Mouse (Mus musculus) cerebellum, adult 2 months (tissue): ENCODE measurements at regions not wholly inside any gene's neighbourhood (a gene's known extent, or its start where the extent isn't known, plus 50 kb on each side); places are given as distances from the start of the nearest gene placed in this dataset.

Experiments
- CTCF ChIP-seq: fragments of 200-500 bp; IDR thresholded peaks from 2 replicates; pipeline ENCODE4 v1.5.1; 2011; ENCODE audit warnings: low read depth, mild to moderate bottlenecking, control low read depth, low read length, moderate library complexity, borderline replicate concordance; ENCODE audit not compliant: insufficient read depth
- POLR2A ChIP-seq: fragments of 200-500 bp; IDR thresholded peaks from 2 replicates; pipeline ENCODE4 v1.6.1; 2011; ENCODE audit warnings: low read length, control low read depth, borderline replicate concordance; ENCODE audit not compliant: insufficient read depth

DNA sequence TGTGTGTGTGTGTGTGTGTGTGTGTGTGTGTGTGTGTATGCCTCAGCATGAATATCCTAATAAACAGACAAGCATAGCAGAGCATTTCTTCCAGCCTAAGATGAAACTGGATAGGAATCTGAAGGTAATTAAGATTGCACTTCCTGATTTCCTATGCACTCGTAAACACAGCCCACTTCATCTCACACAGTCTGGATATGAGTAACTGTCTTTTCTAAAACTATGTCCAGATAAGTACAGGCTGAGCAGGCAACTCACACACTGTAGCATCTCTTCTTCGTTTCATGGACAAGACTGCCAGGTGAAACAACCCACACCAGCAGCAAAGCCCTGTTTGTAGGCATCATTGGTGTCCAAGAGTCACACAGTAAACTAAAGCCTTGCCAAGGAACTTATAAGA is 261.1 kb downstream of the Pdha2 start:
- TF ChIP-seq POLR2A = no peak
- no peak for TF ChIP-seq CTCF
